Mouse (Mus musculus): ENCODE measurements around the gene Dok5.

Dok5 gene

GRCm38 (mm10) chr2:170738446-170738845 lies 6.8 kb downstream of the Dok5 start:
- DNase-seq (ENCODE audit: low read depth in 1 of 2, low spot score in 2 of 2) = no peak

- DNase-seq (ENCODE audit: low read depth in 1 of 2, low spot score in 2 of 2) = no peak
Measured at GRCm38 (mm10) chr2:170738891-170739290, 7.3 kb downstream of the Dok5 start.

GRCm38 (mm10) chr2:170739713-170740365 lies 8.2 kb downstream of the Dok5 start:
- no peak for DNase-seq (ENCODE audit: low read depth in 1 of 2, low spot score in 2 of 2)

- no peak for DNase-seq (ENCODE audit: low read depth in 1 of 2, low spot score in 2 of 2)
Measured at GRCm38 (mm10) chr2:170743521-170743920, 11.9 kb downstream of the Dok5 start.

- no peak for DNase-seq (ENCODE audit: low read depth in 1 of 2, low spot score in 2 of 2)
Measured at GRCm38 (mm10) chr2:170748901-170749300, 17.3 kb downstream of the Dok5 start.

- DNase-seq (ENCODE audit: low read depth in 1 of 2, low spot score in 2 of 2) = no peak
Measured at GRCm38 (mm10) chr2:170752191-170752850, 20.7 kb downstream of the Dok5 start.

- no peak for DNase-seq (ENCODE audit: low read depth in 1 of 2, low spot score in 2 of 2)
Measured at GRCm38 (mm10) chr2:170755817-170756216, 24.2 kb downstream of the Dok5 start.

- no peak for DNase-seq (ENCODE audit: low read depth in 1 of 2, low spot score in 2 of 2)
Measured at GRCm38 (mm10) chr2:170756667-170757066, 25.1 kb downstream of the Dok5 start.

GRCm38 (mm10) chr2:170757228-170757875 lies 25.7 kb downstream of the Dok5 start:
- DNase-seq (ENCODE audit: low read depth in 1 of 2, low spot score in 2 of 2) = no peak

GRCm38 (mm10) chr2:170758201-170758600 lies 26.6 kb downstream of the Dok5 start:
- DNase-seq (ENCODE audit: low read depth in 1 of 2, low spot score in 2 of 2) = no peak

- DNase-seq (ENCODE audit: low read depth in 1 of 2, low spot score in 2 of 2) = no peak
Measured at GRCm38 (mm10) chr2:170764704-170765103, 33.1 kb downstream of the Dok5 start.

GRCm38 (mm10) chr2:170767243-170767642 lies 35.6 kb downstream of the Dok5 start:
- DNase-seq (ENCODE audit: low read depth in 1 of 2, low spot score in 2 of 2) = no peak

- DNase-seq (ENCODE audit: low read depth in 1 of 2, low spot score in 2 of 2) = no peak
Measured at GRCm38 (mm10) chr2:170768699-170769098, 37.1 kb downstream of the Dok5 start.

- DNase-seq (ENCODE audit: low read depth in 1 of 2, low spot score in 2 of 2) = no peak
Measured at GRCm38 (mm10) chr2:170771555-170771954, 39.9 kb downstream of the Dok5 start.

- no peak for DNase-seq (ENCODE audit: low read depth in 1 of 2, low spot score in 2 of 2)
Measured at GRCm38 (mm10) chr2:170772126-170772884, 40.7 kb downstream of the Dok5 start.

GRCm38 (mm10) chr2:170772885-170773270 lies 41.3 kb downstream of the Dok5 start:
- DNase-seq (ENCODE audit: low read depth in 1 of 2, low spot score in 2 of 2) = no peak

GRCm38 (mm10) chr2:170775577-170775976 lies 44.0 kb downstream of the Dok5 start:
- no peak for DNase-seq (ENCODE audit: low read depth in 1 of 2, low spot score in 2 of 2)

- no peak for DNase-seq (ENCODE audit: low read depth in 1 of 2, low spot score in 2 of 2)
Measured at GRCm38 (mm10) chr2:170776107-170776506, 44.5 kb downstream of the Dok5 start.

- DNase-seq (ENCODE audit: low read depth in 1 of 2, low spot score in 2 of 2) = no peak
Measured at GRCm38 (mm10) chr2:170777572-170777971, 46.0 kb downstream of the Dok5 start.

GRCm38 (mm10) chr2:170780010-170780750 lies 48.6 kb downstream of the Dok5 start:
- DNase-seq (ENCODE audit: low read depth in 1 of 2, low spot score in 2 of 2) = no peak

GRCm38 (mm10) chr2:170788101-170788500 lies 56.5 kb downstream of the Dok5 start:
- no peak for DNase-seq (ENCODE audit: low read depth in 1 of 2, low spot score in 2 of 2)

Measured in monocyte, adult 2 months (primary cell).